Mouse (Mus musculus): ENCODE results near the gene Smchd1. TPM values are rescaled to one million over a fixed set of nuclear protein-coding genes. Genes with fewer than 3 reads are reported as not detected.
"Not testable (repeated sequence)": the region's sequence is repeated elsewhere in the genome, so short reads cannot be mapped to it uniquely, and the experiment has no call there.

Gene Smchd1
- polyA plus RNA-seq, 1 experiment: 23.3 TPM

GRCm38 (mm10) chr17:71459818-71460217 lies 15.3 kb downstream of the Smchd1 start, which contains the start of gene Gm4707:
Gene Gm4707, minus strand, starts transcription at chr17:71459918.
- no peak for DNase-seq
- no peaks in the 10 kb centered on the region for H3K27me3 ChIP-seq (ENCODE audit: control insufficient read depth, insufficient read depth, low read length)
- no peak within 1 kb of the TSS for H3K27ac ChIP-seq (ENCODE audit: control insufficient read depth, insufficient read depth, low read length)
- WGBS: 98% methylated on average over 2 of the region's 2 CpGs
- no peak within 1 kb of the TSS for H3K4me3 ChIP-seq (ENCODE audit: control insufficient read depth, insufficient read depth, low read length)
- 0 out of 2 replicates have a peak, but pooled peaks cover 6% of the 10 kb centered on the region for H3K4me1 ChIP-seq (replicated peaks; ENCODE audit: control insufficient read depth, insufficient read depth, low read length)
- H3K36me3 ChIP-seq (ENCODE audit: control insufficient read depth, insufficient read depth, low read length): peaks cover 10% of the 10 kb centered on the region
- TF ChIP-seq CTCF (IDR thresholded peaks at IDR 0.05; ENCODE audit: borderline replicate concordance, control insufficient read depth, extremely low read depth, insufficient read depth, low read length, poor library complexity): no peak
- TF ChIP-seq POLR2A (IDR thresholded peaks at IDR 0.05; ENCODE audit: control insufficient read depth, extremely low read depth, insufficient read depth, low read length, poor library complexity): no peak

- WGBS: 84% methylated on average over 6 of the region's 6 CpGs
- DNase-seq; H3K27ac ChIP-seq (ENCODE audit: control insufficient read depth, insufficient read depth, low read length); H3K4me3 ChIP-seq (ENCODE audit: control insufficient read depth, insufficient read depth, low read length); H3K27me3 ChIP-seq (ENCODE audit: control insufficient read depth, insufficient read depth, low read length); H3K4me1 ChIP-seq (replicated peaks; ENCODE audit: control insufficient read depth, insufficient read depth, low read length); H3K36me3 ChIP-seq (ENCODE audit: control insufficient read depth, insufficient read depth, low read length): not testable (repeated sequence)
Measured at GRCm38 (mm10) chr17:71457361-71457760, 17.8 kb downstream of the Smchd1 start.

- TF ChIP-seq CTCF (IDR thresholded peaks at IDR 0.05; ENCODE audit: borderline replicate concordance, control insufficient read depth, extremely low read depth, insufficient read depth, low read length, poor library complexity) (no peak), POLR2A (IDR thresholded peaks at IDR 0.05; ENCODE audit: control insufficient read depth, extremely low read depth, insufficient read depth, low read length, poor library complexity) (no peak)
- Histone ChIP-seq H3K27me3 (ENCODE audit: control insufficient read depth, insufficient read depth, low read length) (no peaks in the 10 kb centered on the region), H3K4me1 (replicated peaks; ENCODE audit: control insufficient read depth, insufficient read depth, low read length) (no peaks in the 10 kb centered on the region), H3K27ac (ENCODE audit: control insufficient read depth, insufficient read depth, low read length) (no peak overlapping the region), H3K36me3 (ENCODE audit: control insufficient read depth, insufficient read depth, low read length) (peaks cover 39% of the 10 kb centered on the region), H3K4me3 (ENCODE audit: control insufficient read depth, insufficient read depth, low read length) (no peak overlapping the region)
- WGBS: 98% methylated on average over 6 of the region's 6 CpGs
- no peak for DNase-seq
Measured at GRCm38 (mm10) chr17:71445191-71445590, 30.0 kb downstream of the Smchd1 start.

GRCm38 (mm10) chr17:71444718-71445117 lies 30.4 kb downstream of the Smchd1 start:
- WGBS: 94% methylated on average over 2 of the region's 2 CpGs
- H3K4me3 ChIP-seq (ENCODE audit: control insufficient read depth, insufficient read depth, low read length): no peak overlapping the region
- no peaks in the 10 kb centered on the region for H3K27me3 ChIP-seq (ENCODE audit: control insufficient read depth, insufficient read depth, low read length)
- H3K36me3 ChIP-seq (ENCODE audit: control insufficient read depth, insufficient read depth, low read length): peaks cover 39% of the 10 kb centered on the region
- H3K27ac ChIP-seq (ENCODE audit: control insufficient read depth, insufficient read depth, low read length): no peak overlapping the region
- no peaks in the 10 kb centered on the region for H3K4me1 ChIP-seq (replicated peaks; ENCODE audit: control insufficient read depth, insufficient read depth, low read length)
- TF ChIP-seq CTCF (IDR thresholded peaks at IDR 0.05; ENCODE audit: borderline replicate concordance, control insufficient read depth, extremely low read depth, insufficient read depth, low read length, poor library complexity) (no peak), POLR2A (IDR thresholded peaks at IDR 0.05; ENCODE audit: control insufficient read depth, extremely low read depth, insufficient read depth, low read length, poor library complexity) (no peak)
- DNase-seq: no peak

GRCm38 (mm10) chr17:71444126-71444525 lies 31.0 kb downstream of the Smchd1 start:
- Histone ChIP-seq H3K36me3 (ENCODE audit: control insufficient read depth, insufficient read depth, low read length) (peaks cover 39% of the 10 kb centered on the region), H3K4me1 (replicated peaks; ENCODE audit: control insufficient read depth, insufficient read depth, low read length) (no peaks in the 10 kb centered on the region), H3K27me3 (ENCODE audit: control insufficient read depth, insufficient read depth, low read length) (no peaks in the 10 kb centered on the region), H3K27ac (ENCODE audit: control insufficient read depth, insufficient read depth, low read length) (no peak overlapping the region), H3K4me3 (ENCODE audit: control insufficient read depth, insufficient read depth, low read length) (no peak overlapping the region)
- TF ChIP-seq CTCF (IDR thresholded peaks at IDR 0.05; ENCODE audit: borderline replicate concordance, control insufficient read depth, extremely low read depth, insufficient read depth, low read length, poor library complexity): no peak
- no peak for TF ChIP-seq POLR2A (IDR thresholded peaks at IDR 0.05; ENCODE audit: control insufficient read depth, extremely low read depth, insufficient read depth, low read length, poor library complexity)
- WGBS: 95% methylated on average over 3 of the region's 3 CpGs
- no peak for DNase-seq

- TF ChIP-seq POLR2A (IDR thresholded peaks at IDR 0.05; ENCODE audit: control insufficient read depth, extremely low read depth, insufficient read depth, low read length, poor library complexity): no peak
- TF ChIP-seq CTCF (IDR thresholded peaks at IDR 0.05; ENCODE audit: borderline replicate concordance, control insufficient read depth, extremely low read depth, insufficient read depth, low read length, poor library complexity): no peak
- no peak overlapping the region for H3K27ac ChIP-seq (ENCODE audit: control insufficient read depth, insufficient read depth, low read length)
- DNase-seq: no peak
- WGBS: 96% methylated on average over 6 of the region's 6 CpGs
- H3K36me3 ChIP-seq (ENCODE audit: control insufficient read depth, insufficient read depth, low read length): peaks cover 34% of the 10 kb centered on the region
- no peaks in the 10 kb centered on the region for H3K4me1 ChIP-seq (replicated peaks; ENCODE audit: control insufficient read depth, insufficient read depth, low read length)
- no peak overlapping the region for H3K4me3 ChIP-seq (ENCODE audit: control insufficient read depth, insufficient read depth, low read length)
- no peaks in the 10 kb centered on the region for H3K27me3 ChIP-seq (ENCODE audit: control insufficient read depth, insufficient read depth, low read length)
Measured at GRCm38 (mm10) chr17:71443273-71443672, 31.9 kb downstream of the Smchd1 start.

- 99% methylated on average over 2 of the region's 2 CpGs for WGBS
- H3K36me3 ChIP-seq (ENCODE audit: control insufficient read depth, insufficient read depth, low read length): peaks cover 45% of the 10 kb centered on the region
- not testable (repeated sequence) for DNase-seq; H3K4me1 ChIP-seq (replicated peaks; ENCODE audit: control insufficient read depth, insufficient read depth, low read length); H3K27me3 ChIP-seq (ENCODE audit: control insufficient read depth, insufficient read depth, low read length); H3K27ac ChIP-seq (ENCODE audit: control insufficient read depth, insufficient read depth, low read length); H3K4me3 ChIP-seq (ENCODE audit: control insufficient read depth, insufficient read depth, low read length)
Measured at GRCm38 (mm10) chr17:71422502-71422901, 52.6 kb downstream of the Smchd1 start.

GRCm38 (mm10) chr17:71419448-71419847 lies 55.7 kb downstream of the Smchd1 start:
- H3K4me3 ChIP-seq (ENCODE audit: control insufficient read depth, insufficient read depth, low read length); H3K27ac ChIP-seq (ENCODE audit: control insufficient read depth, insufficient read depth, low read length); H3K4me1 ChIP-seq (replicated peaks; ENCODE audit: control insufficient read depth, insufficient read depth, low read length); H3K27me3 ChIP-seq (ENCODE audit: control insufficient read depth, insufficient read depth, low read length); DNase-seq: not testable (repeated sequence)
- H3K36me3 ChIP-seq (ENCODE audit: control insufficient read depth, insufficient read depth, low read length): peaks cover 39% of the 10 kb centered on the region
- WGBS: 98% methylated on average over 5 of the region's 5 CpGs

Measured in thymus, adult 2 months (tissue).